In the genomic region with DNA sequence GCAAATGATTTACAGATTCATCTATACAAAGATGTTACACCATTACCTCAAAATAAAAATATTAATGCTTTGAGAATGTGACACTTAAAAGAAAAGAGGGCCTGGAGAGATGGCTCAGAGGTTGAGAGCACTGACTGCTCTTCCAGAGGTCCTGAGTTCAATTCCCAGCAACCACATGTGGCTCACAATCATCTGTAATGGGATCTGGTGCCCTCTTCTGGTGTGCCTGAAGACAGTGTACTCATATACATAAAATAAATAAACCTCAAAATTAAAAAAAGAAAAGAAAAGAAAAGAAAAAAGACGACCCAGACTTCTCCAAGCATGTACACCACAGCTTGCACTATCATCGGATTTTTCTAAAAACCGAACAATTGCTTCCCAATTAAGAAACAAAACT, we compare ENCODE assay signal across 9 mouse cellular contexts. TPM values are rescaled to one million over a fixed set of nuclear protein-coding genes. Genes with fewer than 3 reads are reported as not detected.
DNase-seq lines count a peak whose midpoint lies in the region; ATAC-seq and TF ChIP-seq lines count a peak whose summit lies in the region.
"Had no signal": no experiment of that assay in that cellular context is flagged by ENCODE, and none has a peak within 500 bp of the region (broad histone marks: within the 10 kb centered on the region; RNA-seq: fewer than 3 reads in every experiment).

No protein-coding gene starts in this region.

- no peaks in the 10 kb centered on the region for H3K9me3 ChIP-seq in heart, embryonic 14.5 days (ENCODE audit: control insufficient read depth, low read length)
- H3K9me3 ChIP-seq in hindbrain, embryonic 14.5 days (ENCODE audit: control insufficient read depth, low read length) = no peaks in the 10 kb centered on the region
- H3K9me3 ChIP-seq in midbrain, embryonic 12.5 days = no peaks in the 10 kb centered on the region

- in situ Hi-C loops in Patski (cut with MboI; ENCODE audit: low pct_unique_long_range_greater_than_20kb) = no loop called here

- no peak for DNase-seq in heart, postnatal 4 days
- DNase-seq in Patski (ENCODE audit: low read depth, low spot score) = no peak
- no peak for DNase-seq in hindbrain, embryonic 14.5 days (ENCODE audit: low spot score)
- DNase-seq in adrenal gland, adult 18-20 months (ENCODE audit: low spot score in 2 of 2) = no peak
- no peak for DNase-seq in urinary bladder, postnatal 25 days (ENCODE audit: low spot score)
- no peak for DNase-seq in kidney, adult 11 months
- DNase-seq: thymus, adult 2 months had no signal

- no peaks in the 10 kb centered on the region for H3K36me3 ChIP-seq in heart, embryonic 14.5 days (ENCODE audit: control insufficient read depth, insufficient read depth, low read length)
- H3K36me3 ChIP-seq in hindbrain, embryonic 14.5 days (replicated peaks; ENCODE audit: control insufficient read depth, insufficient read depth) = no peaks in the 10 kb centered on the region
- H3K36me3 ChIP-seq in midbrain, embryonic 12.5 days = no peaks in the 10 kb centered on the region

- H3K4me1 ChIP-seq in heart, embryonic 14.5 days (ENCODE audit: control insufficient read depth in 2 of 2, insufficient read depth in 2 of 2, low read length in 2 of 2) = peaks cover 0 to 9% of the 10 kb centered on the region in 2 experiments; a peak in 3 of 4 replicates
- peaks cover 19% of the 10 kb centered on the region for H3K4me1 ChIP-seq in hindbrain, embryonic 14.5 days (replicated peaks; ENCODE audit: control insufficient read depth, insufficient read depth, low read length)
- H3K4me1 ChIP-seq in midbrain, embryonic 12.5 days = peaks cover 7% of the 10 kb centered on the region

- peak overlapping the region; percentile 64 for H3K4me2 ChIP-seq in heart, embryonic 14.5 days (ENCODE audit: low read length)
- peak overlapping the region; percentile 57 for H3K4me2 ChIP-seq in hindbrain, embryonic 14.5 days (replicated peaks)
- H3K4me2 ChIP-seq in midbrain, embryonic 12.5 days (replicated peaks) = peak overlapping the region; percentile 62

- TF ChIP-seq CTCF in Patski (IDR thresholded peaks at IDR 0.05) = peak; percentile 54

- POLR2A ChIA-PET in Patski (lab: Charles Lee) = no interaction called here

- H3K9ac ChIP-seq in heart, embryonic 14.5 days (ENCODE audit: low read length) = peak overlapping the region; percentile 84
- H3K9ac ChIP-seq in hindbrain, embryonic 14.5 days = peak overlapping the region; percentile 80
- peak overlapping the region; percentile 97; the same call in 1 of the 2 replicates for H3K9ac ChIP-seq in midbrain, embryonic 12.5 days (replicated peaks)

- H3K27me3 ChIP-seq in heart, embryonic 14.5 days (ENCODE audit: control insufficient read depth, insufficient read depth, low read length) = no peaks in the 10 kb centered on the region
- no peaks in the 10 kb centered on the region for H3K27me3 ChIP-seq in Patski
- no peaks in the 10 kb centered on the region for H3K27me3 ChIP-seq in hindbrain, embryonic 14.5 days (ENCODE audit: control insufficient read depth, insufficient read depth, low read length)
- no peaks in the 10 kb centered on the region for H3K27me3 ChIP-seq in midbrain, embryonic 12.5 days

- no peak for ATAC-seq in heart, embryonic 14.5 days (ENCODE audit: insufficient number of reproducible peaks, insufficient read depth, low FRiP score, low read depth)
- no peak for ATAC-seq in Patski
- ATAC-seq in hindbrain, embryonic 14.5 days (ENCODE audit: low FRiP score) = no peak
- no peak for ATAC-seq in midbrain, embryonic 12.5 days (ENCODE audit: low FRiP score, low read depth)

- no peak overlapping the region for H3K27ac ChIP-seq in heart, embryonic 14.5 days (replicated peaks in 1 of 2; ENCODE audit: control insufficient read depth in 1 of 2, insufficient read depth in 1 of 2, low read depth in 2 of 2, low read length in 2 of 2)
- H3K27ac ChIP-seq in hindbrain, embryonic 14.5 days = no peak overlapping the region
- H3K27ac ChIP-seq in midbrain, embryonic 12.5 days (replicated peaks) = no peak overlapping the region

- peak overlapping the region in 1 of 2 experiments; percentile 80; a peak in 2 of 4 replicates for H3K4me3 ChIP-seq in heart, embryonic 14.5 days (ENCODE audit: control insufficient read depth in 1 of 2, insufficient read depth in 1 of 2, low read depth in 1 of 2, low read length in 2 of 2)
- peak overlapping the region; percentile 70 for H3K4me3 ChIP-seq in hindbrain, embryonic 14.5 days (replicated peaks; ENCODE audit: low read length)
- peak overlapping the region; percentile 100 for H3K4me3 ChIP-seq in midbrain, embryonic 12.5 days

- CTCF ChIA-PET in Patski (lab: Charles Lee) = no interaction called here

- WGBS in heart, embryonic 14.5 days = 39% methylated on average over 3 of the region's 3 CpGs
- WGBS in hindbrain, embryonic 14.5 days = 60% methylated on average over 3 of the region's 3 CpGs
- whole genome bisulfite sequencing in midbrain, embryonic 12.5 days = 52% methylated on average over 3 of the region's 3 CpGs

RNA-seq across cellular contexts. Expression of gene Galk2, which starts 1.2 kb away (rescaled TPM):
- polyA plus RNA-seq in heart, embryonic 14.5 days (2014; fragmentation: Nextera tagmentation; extraction: Ambion mirVana) = 31.9 and 34.0 TPM in 2 replicates
- total RNA-seq in heart, postnatal 4 days (2021) = 10 to 100 TPM; 21.4 to 21.7 TPM
- 69.1 TPM for polyA plus RNA-seq in Patski (2021)
- polyA plus RNA-seq in hindbrain, embryonic 14.5 days (2014; fragmentation: Nextera tagmentation; extraction: Ambion mirVana) = 32.0 and 36.2 TPM in 2 replicates
- 29.6 and 30.5 TPM in 2 replicates for polyA plus RNA-seq in midbrain, embryonic 12.5 days (2016; fragmentation: Nextera tagmentation; extraction: Ambion mirVana)
- 10 to 100 TPM; 52.2 to 68.0 TPM for total RNA-seq in adrenal gland, adult 18-20 months (2021)

RNA-seq across cellular contexts. Expression of gene Cops2, which starts 1.2 kb away (rescaled TPM):
- polyA plus RNA-seq in heart, embryonic 14.5 days (2014; fragmentation: Nextera tagmentation; extraction: Ambion mirVana) = 66.9 and 71.0 TPM in 2 replicates
- 10 to 100 TPM; 91.2 to 92.3 TPM for total RNA-seq in heart, postnatal 4 days (2021)
- polyA plus RNA-seq in Patski (2021) = 154 TPM
- polyA plus RNA-seq in hindbrain, embryonic 14.5 days (2014; fragmentation: Nextera tagmentation; extraction: Ambion mirVana) = 69.2 and 74.0 TPM in 2 replicates
- 79.7 and 80.7 TPM in 2 replicates for polyA plus RNA-seq in midbrain, embryonic 12.5 days (2016; fragmentation: Nextera tagmentation; extraction: Ambion mirVana)
- total RNA-seq in adrenal gland, adult 18-20 months (2021) = 100 to 1,000 TPM; 136 to 172 TPM
